Mouse (Mus musculus): ENCODE measurements around the gene Tns3.

GRCm38 (mm10) chr11:8435101-8435500 is 229.2 kb downstream of the Tns3 start:
- no peak for TF ChIP-seq POLR2A (IDR thresholded peaks at IDR 0.05; ENCODE audit: control insufficient read depth in 1 of 2, insufficient read depth in 1 of 2, low read depth in 1 of 2, low read length in 2 of 2, poor library complexity in 1 of 2)
- TF ChIP-seq MXI1 (IDR thresholded peaks at IDR 0.05; ENCODE audit: low read depth, low read length), result no peak
- TF ChIP-seq CTCF (IDR thresholded peaks at IDR 0.05 in 2 of 3, conservative IDR thresholded peaks at IDR 0.05 in 1 of 3; ENCODE audit: control insufficient read depth in 1 of 3, insufficient read depth in 1 of 3, low read depth in 2 of 3, low read length in 3 of 3, poor library complexity in 1 of 3, severe bottlenecking in 1 of 3), result no peak
- no peak for TF ChIP-seq MAX (IDR thresholded peaks at IDR 0.05; ENCODE audit: low read length)
- no peak for TF ChIP-seq CHD1 (IDR thresholded peaks at IDR 0.05; ENCODE audit: low read depth, low read length)
- TF ChIP-seq TCF12 (IDR thresholded peaks at IDR 0.05; ENCODE audit: low read depth, low read length), result no peak
- TF ChIP-seq NELFE (IDR thresholded peaks at IDR 0.05; ENCODE audit: low read depth, low read length), result no peak
- no peak for TF ChIP-seq GATA1 (IDR thresholded peaks at IDR 0.05; ENCODE audit: low read depth, low read length)
- TF ChIP-seq HCFC1 (IDR thresholded peaks at IDR 0.05; ENCODE audit: low read depth, low read length), result no peak
- no peak for TF ChIP-seq ETS1 (IDR thresholded peaks at IDR 0.05; ENCODE audit: low read depth, low read length)
- TF ChIP-seq E2F4 (IDR thresholded peaks at IDR 0.05; ENCODE audit: borderline replicate concordance, low read depth, low read length), result no peak

Data from MEL (cell line).